Mouse (Mus musculus) granulocyte monocyte progenitor cell, adult 5-6 weeks (primary cell): ENCODE data around the gene Ebf1. TPM values are rescaled to one million over a fixed set of nuclear protein-coding genes. Genes with fewer than 3 reads are reported as not detected.

Experiments used
- ATAC-seq: replicated peaks from 2 replicates; pipeline ENCODE4 v1.8.0; 2016; ENCODE audit warnings: mild to moderate bottlenecking, moderate TSS enrichment, inconsistent platforms; ENCODE audit not compliant: poor library complexity, severe bottlenecking
- total RNA-seq, 2 experiments: library from RNA; stranded (forward) in 1 of 2; stranded (reverse) in 1 of 2; fragments of 200-712, 200-1000 nt in 1 of 2; fragments of >200 nt in 1 of 2; fragmentation: Nextera tagmentation in 1 of 2; gene quantifications; 2 replicates each; pipeline ENCODE4 v1.2.3; 2014 to 2017

Ebf1 gene
- total RNA-seq, 2 experiments from 2014 or later: not detected

- no peak for ATAC-seq
These were observed 83.1 kb downstream of the Ebf1 start for GRCm38 (mm10) chr11:44700181-44700580.

DNA sequence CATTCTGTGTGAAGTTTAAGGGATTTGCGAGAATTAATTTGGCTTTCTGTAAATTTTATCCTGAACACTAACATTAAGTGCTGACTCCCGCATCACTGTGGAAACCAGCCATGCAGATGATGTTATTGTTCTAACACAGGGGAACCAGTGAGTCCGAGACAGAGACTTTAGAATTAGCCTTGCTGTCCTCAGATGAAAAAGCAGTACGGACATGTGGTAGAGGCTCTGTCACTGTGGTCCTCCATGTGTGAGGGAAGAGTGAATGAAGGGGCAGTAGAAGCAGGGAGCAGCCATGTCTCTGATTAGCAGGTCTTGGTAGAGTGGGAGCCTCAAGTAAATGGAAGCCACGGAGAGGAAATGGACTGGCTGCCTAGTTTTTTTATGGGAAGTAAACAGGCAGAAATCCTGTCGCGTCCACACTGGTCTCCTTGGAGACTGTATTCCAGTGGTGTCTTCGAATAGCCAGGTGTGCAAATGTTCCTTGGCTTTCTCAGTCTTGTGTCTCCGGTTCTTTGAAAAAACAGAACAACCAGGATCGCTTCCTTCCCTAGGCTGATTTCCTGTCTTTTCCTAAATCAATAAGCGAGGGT lies 84.2 kb downstream of the Ebf1 start:
- no peak for ATAC-seq

- ATAC-seq: no peak
These were observed 84.7 kb downstream of the Ebf1 start for GRCm38 (mm10) chr11:44701864-44702263.

DNA sequence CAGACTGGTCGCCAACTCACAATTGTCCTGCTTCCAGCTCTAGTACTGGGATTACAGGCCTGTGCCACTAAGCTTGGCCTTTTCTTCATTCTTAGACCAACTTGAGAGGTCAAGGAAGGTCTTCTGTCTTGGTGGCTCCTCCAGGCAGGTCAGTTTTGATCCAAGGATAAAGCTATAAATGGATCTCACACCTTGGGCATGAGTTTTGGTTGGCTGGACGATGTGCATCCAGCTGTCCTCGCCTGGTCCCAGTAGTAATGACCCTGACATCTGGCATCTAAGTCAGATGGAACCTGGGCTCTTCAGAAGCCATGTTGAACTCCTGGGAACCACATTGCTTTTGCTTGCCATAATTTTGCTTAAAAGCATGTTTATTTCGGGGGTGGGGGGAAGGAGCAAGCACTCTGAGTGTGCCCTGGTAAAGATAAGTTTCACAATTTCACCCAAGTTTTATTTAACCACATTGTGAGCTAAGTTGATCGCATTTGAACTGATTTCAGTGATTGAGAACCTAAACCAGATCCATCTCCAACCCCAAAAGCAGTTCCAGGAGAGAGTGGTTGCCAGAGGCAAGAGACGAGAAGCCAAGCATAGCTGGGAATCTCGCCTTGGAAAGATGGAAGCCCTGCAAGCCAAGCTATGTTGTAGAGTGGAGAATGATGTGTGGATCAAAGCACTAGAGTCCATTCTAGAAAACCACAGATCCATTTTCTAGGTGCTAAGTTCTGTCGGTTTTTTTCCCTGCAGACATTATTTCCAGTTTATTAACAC lies 85.8 kb downstream of the Ebf1 start:
- no peak for ATAC-seq

GRCm38 (mm10) chr11:44703951-44704350 lies 86.8 kb downstream of the Ebf1 start:
- no peak for ATAC-seq

DNA sequence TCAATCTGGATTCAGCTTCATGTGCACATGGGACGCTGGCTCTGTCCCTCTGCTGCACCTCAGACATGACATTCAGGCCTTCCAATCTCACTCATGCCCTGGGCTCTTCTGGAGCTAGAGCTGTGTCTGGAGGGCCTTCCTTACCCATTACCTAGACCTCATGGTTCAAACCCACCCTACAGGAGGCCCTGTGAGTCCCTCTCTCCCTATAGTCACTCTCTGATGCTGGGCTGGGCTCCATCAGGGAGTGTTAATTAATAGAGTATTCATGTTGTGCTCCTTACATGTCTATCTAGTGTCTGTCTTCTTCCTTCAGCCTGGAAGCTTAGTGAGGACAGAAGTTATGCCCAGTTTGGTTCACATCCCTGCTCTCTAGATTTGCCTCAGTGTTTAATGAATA lies 88.7 kb downstream of the Ebf1 start:
- no peak for ATAC-seq

DNA sequence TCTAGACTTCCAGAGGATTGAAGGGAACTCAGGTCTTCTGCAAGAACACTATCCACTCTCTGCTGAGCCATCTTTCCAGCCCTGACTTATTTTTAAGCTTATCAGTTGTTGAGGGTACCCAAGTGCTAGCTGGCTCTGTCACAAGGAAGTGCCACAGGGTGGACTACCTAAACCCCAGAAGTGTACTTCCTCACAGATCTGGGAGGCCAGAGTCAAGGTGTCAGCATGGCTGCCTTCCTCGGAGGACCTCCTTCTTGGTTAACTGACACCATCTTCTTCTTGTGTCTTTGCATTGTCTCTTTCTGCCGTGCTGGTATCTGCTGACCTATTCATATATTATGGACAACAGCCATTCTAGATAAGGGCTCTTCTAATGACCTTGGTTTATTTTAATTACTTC lies 89.3 kb downstream of the Ebf1 start:
- no peak for ATAC-seq

GRCm38 (mm10) chr11:44707381-44708289 lies 90.5 kb downstream of the Ebf1 start:
- no peak for ATAC-seq

DNA sequence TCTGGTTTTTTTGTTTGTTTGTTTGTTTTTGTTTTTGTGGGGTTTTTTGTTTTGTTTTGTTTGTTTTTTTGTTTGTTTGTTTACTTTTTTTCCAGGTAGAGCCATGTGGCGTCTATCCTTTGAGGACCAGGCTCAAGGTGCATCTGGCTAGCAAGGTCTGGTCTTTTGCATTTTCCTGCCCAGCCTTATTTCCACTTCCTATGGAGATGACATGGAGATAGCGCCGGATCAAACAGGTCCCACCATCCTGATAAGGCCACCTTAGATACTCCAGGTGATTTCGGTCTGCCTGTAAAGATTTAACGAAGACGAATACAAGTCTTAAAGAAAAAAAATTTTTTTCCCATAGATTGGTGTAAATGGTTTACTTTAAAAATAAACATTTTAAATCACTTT lies 91.2 kb downstream of the Ebf1 start:
- no peak for ATAC-seq

- no peak for ATAC-seq
These were observed 92.0 kb downstream of the Ebf1 start for GRCm38 (mm10) chr11:44709073-44709618.

DNA sequence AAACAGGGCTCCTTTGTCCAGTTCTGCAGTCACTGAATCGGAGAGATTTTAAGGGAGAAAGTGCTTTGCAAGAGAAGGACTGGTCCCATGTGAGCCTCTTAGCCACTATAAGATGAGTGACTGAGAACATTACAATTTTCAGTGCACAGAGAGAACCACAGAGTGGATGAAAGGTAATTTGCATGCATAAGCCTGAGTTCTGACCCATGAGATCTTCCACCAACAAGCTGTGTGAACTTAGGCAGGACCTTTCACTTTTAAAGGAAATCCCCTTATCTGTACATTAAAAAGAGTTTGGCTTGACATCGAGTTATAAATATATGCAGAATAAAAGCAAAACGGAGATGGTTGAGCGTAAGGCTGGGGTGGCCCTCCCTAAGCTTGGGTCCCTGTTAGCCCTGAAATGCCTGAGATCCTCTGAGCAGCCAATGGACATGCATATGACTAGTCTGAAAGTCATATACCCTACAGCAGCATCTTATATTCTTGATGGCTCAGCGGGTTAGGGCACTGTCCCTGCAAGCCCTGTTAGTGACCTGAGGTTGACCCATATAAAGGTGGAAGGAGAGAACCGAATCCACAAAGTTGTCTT lies 92.8 kb downstream of the Ebf1 start:
- ATAC-seq: no peak

- ATAC-seq: no peak
These were observed 93.7 kb downstream of the Ebf1 start for GRCm38 (mm10) chr11:44710861-44711260.

GRCm38 (mm10) chr11:44714188-44714587 lies 97.1 kb downstream of the Ebf1 start:
- no peak for ATAC-seq

GRCm38 (mm10) chr11:44715776-44716175 lies 98.7 kb downstream of the Ebf1 start:
- ATAC-seq: no peak

- no peak for ATAC-seq
These were observed 99.8 kb downstream of the Ebf1 start for GRCm38 (mm10) chr11:44716928-44717327.

DNA sequence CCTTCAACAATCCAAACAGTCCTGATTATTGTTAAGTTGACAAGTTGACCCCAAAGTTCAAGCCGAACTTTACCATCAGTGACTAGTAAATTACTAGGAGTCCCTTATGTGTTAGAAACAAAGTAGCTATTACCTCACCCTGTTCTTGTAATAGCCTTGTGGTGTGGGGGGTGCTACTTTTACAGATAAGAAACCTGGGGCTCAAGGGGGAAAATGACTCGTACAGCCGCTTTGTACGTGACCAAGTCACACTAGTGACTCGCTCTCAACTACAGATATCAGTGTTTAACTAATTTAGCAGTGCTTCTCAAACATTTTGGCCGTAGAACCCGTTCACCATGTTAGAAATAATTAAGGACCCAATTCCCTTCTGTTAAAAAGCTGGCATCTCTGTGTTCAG lies 100.5 kb downstream of the Ebf1 start:
- no peak for ATAC-seq

DNA sequence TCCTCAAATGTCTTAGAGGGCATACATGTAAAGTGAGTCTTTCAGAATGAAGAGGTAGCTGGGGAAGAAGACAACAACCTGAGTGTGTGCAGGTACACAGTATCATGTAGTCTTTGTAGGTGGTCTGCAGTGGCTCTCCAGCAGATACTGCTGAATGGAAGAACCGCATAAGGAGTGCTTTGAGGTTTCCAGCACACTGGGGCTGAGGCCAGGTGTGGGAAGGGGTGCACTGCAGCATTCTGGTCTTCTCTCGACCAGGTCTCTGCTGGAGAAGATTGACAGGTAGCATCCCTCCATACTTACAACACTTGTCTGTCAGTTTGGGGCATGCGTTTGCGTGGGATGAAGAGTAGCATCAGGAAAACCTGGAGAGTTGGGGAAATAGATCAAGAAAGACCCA lies 104.9 kb downstream of the Ebf1 start:
- no peak for ATAC-seq

GRCm38 (mm10) chr11:44723950-44724502 lies 106.9 kb downstream of the Ebf1 start:
- no peak for ATAC-seq

GRCm38 (mm10) chr11:44725732-44726131 lies 108.6 kb downstream of the Ebf1 start:
- no peak for ATAC-seq

DNA sequence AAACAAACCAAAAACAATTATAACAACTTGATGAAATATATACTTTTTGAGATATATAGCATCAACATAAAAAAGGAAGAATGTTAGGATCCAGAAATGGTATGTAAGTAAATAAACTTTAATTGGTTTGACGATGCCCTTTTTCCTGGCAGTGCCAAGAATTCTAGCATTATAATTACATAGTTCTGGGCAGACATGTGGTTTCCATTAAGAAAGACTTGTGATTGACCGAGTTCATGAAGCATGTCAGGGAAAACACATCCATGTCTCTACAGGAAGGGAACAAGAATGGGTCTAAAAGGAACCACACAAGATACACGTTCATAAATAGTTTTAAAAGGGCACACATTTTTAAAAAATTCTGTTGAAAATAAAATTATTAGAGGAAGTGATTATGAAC lies 110.3 kb downstream of the Ebf1 start:
- no peak for ATAC-seq
